Mouse (Mus musculus): ENCODE measurements at regions not wholly inside any gene's neighbourhood (a gene's known extent, or its start where the extent isn't known, plus 50 kb on each side); places are given as distances from the start of the nearest gene placed in this dataset.

DNA sequence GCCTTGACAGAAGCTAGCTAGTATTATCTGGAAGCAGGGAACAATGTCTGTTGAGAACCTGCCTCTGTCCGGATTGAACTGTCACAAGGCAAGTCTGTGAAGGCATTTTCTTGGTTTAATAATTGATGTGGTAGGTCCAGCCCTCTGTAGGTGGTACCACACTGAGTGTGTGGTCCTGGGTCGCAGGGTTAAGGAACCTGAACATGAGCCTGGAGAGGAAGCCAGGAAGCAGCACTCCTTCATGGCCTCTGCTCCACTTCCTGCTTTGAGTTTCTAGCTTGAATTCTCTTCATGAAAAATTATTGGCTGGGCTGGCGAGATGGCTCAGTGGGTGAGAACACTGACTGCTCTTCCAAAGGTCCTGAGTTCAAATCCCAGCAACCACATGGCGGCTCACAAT lies 104.0 kb upstream of the Adgrf1 start:
- no peak overlapping the region for H3K27ac ChIP-seq (ENCODE audit: insufficient read depth, low read length)

DNA sequence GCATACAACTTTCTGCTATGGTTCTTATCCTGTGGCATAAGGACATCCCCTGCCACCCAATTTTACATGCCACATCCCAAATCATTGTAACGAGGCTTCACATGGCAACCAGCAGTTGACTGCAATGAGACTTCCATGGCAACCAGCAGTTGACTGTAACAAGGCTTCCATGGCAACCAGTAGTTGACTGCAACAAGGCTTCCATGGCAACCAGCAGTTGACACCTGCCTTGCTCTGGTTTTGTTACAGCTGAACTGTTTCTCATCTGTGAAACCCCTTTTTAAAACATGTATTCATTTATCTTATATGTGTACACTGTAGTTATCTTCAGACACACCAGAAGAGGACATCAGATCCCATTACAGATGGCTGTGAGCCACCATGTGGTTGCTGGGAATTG lies 100.7 kb upstream of the Adgrf1 start:
- TF ChIP-seq CTCF (IDR thresholded peaks at IDR 0.05; ENCODE audit: extremely low read depth, insufficient read depth, low read length) (no peak), POLR2A (IDR thresholded peaks at IDR 0.05; ENCODE audit: extremely low read depth, insufficient read depth, low read length) (no peak)

More for the DNA sequence above, 104.0 kb upstream of the Adgrf1 start:
- no peaks in the 10 kb centered on the region for H3K4me1 ChIP-seq (ENCODE audit: control insufficient read depth, insufficient read depth, low read length)
- no peak for TF ChIP-seq CTCF (IDR thresholded peaks at IDR 0.05; ENCODE audit: extremely low read depth, insufficient read depth, low read length)
- TF ChIP-seq POLR2A (IDR thresholded peaks at IDR 0.05; ENCODE audit: extremely low read depth, insufficient read depth, low read length), result no peak
- H3K4me3 ChIP-seq (ENCODE audit: insufficient read depth, low read length), result no peak overlapping the region

DNA sequence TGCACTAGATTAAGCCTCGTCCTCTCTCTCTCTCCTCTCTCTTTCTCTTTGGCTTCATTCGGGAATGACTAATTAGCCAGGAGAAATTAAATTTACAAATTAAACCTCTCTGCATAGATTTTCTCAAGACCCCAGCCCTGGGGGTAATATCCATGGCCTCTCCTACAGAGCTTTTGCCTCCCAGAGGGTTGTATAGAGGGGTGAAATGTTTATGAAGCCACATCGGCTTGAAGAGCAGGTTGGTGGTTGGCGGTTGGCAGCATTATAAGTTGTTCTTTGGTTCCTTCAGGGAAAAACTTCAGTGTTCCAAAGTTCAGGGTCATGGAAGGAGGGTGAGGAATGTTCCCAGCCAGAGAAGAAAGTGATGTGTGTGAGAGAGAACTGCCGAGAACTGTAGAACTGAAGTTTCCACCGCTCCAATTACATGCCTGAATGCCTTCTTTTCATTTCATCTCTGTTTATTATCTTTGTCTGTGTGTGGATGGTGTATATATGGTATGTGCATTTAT lies 97.4 kb upstream of the Adgrf1 start:
- Histone ChIP-seq H3K4me3 (ENCODE audit: insufficient read depth, low read length) (no peak overlapping the region), H3K27ac (ENCODE audit: insufficient read depth, low read length) (no peak overlapping the region), H3K4me1 (ENCODE audit: control insufficient read depth, insufficient read depth, low read length) (no peaks in the 10 kb centered on the region)
- TF ChIP-seq CTCF (IDR thresholded peaks at IDR 0.05; ENCODE audit: extremely low read depth, insufficient read depth, low read length) (no peak), POLR2A (IDR thresholded peaks at IDR 0.05; ENCODE audit: extremely low read depth, insufficient read depth, low read length) (no peak)

More for the DNA sequence above, 100.7 kb upstream of the Adgrf1 start:
- Histone ChIP-seq H3K27ac (ENCODE audit: insufficient read depth, low read length) (no peak overlapping the region), H3K4me3 (ENCODE audit: insufficient read depth, low read length) (no peak overlapping the region), H3K4me1 (ENCODE audit: control insufficient read depth, insufficient read depth, low read length) (no peaks in the 10 kb centered on the region)

DNA sequence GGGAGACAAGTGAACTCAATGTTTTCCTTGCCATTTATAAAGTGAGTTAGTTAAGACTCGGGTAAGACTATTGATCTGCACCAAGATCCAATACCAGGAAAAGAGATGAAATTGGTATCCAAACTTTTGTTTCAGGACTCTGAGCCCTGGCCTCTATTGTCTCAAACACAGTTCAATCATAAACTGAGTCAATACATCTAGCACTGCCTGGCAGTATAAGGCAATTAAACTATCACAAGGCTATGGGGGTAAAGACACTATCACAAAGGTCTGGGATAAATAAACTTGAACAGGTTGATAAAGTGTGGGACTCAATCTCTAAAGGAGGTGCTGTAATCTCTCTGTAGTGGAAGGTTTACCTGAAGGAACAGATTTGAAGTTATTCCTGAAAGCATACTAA lies 95.3 kb upstream of the Adgrf1 start:
- H3K4me1 ChIP-seq (ENCODE audit: control insufficient read depth, insufficient read depth, low read length), result no peaks in the 10 kb centered on the region
- TF ChIP-seq CTCF (IDR thresholded peaks at IDR 0.05; ENCODE audit: extremely low read depth, insufficient read depth, low read length) (no peak), POLR2A (IDR thresholded peaks at IDR 0.05; ENCODE audit: extremely low read depth, insufficient read depth, low read length) (no peak)
- no peak overlapping the region for H3K4me3 ChIP-seq (ENCODE audit: insufficient read depth, low read length)
- no peak overlapping the region for H3K27ac ChIP-seq (ENCODE audit: insufficient read depth, low read length)

DNA sequence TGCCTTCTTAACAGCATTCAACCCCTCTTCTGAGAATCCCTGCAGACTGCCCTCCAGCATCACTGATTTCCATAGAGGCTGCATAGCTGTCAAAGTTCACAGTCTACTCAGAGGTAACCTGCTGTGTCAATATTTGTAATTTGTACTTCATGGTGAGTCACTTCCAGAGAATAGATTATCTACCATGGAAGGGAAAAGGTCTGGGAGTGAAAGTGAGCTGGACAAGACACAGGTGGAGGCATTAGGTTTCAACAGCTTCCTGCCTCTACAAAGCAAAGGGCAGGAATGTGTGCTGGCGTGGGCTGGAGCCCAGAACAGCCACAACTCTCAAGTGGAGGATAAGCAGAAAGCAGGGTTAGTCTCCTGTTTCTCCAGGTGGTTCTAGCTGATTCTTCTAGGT lies 92.9 kb upstream of the Adgrf1 start:
- H3K4me1 ChIP-seq (ENCODE audit: control insufficient read depth, insufficient read depth, low read length), result no peaks in the 10 kb centered on the region
- H3K4me3 ChIP-seq (ENCODE audit: insufficient read depth, low read length), result no peak overlapping the region
- no peak for TF ChIP-seq CTCF (IDR thresholded peaks at IDR 0.05; ENCODE audit: extremely low read depth, insufficient read depth, low read length)
- TF ChIP-seq POLR2A (IDR thresholded peaks at IDR 0.05; ENCODE audit: extremely low read depth, insufficient read depth, low read length), result no peak
- H3K27ac ChIP-seq (ENCODE audit: insufficient read depth, low read length), result no peak overlapping the region

DNA sequence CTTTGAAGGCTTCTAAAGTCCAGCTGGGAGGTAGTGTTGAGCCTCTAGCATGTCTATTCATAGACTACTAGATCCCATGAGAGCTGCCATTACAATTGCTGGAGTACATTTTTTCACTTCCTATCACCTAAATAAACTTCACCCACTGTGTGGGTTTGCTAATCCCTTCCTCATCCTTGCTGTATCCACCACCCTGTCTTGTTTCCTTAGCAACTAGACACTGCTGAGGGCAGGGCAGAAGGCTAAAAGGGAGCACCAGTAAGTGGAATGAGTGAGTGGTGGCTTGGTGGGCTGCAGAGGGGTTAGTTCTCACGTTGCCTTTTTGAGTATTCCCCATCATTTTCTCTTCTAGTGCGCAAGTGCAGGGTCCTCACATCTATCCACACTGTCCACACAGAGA lies 80.1 kb upstream of the Adgrf1 start:
- H3K4me3 ChIP-seq (ENCODE audit: insufficient read depth, low read length), result no peak overlapping the region
- no peaks in the 10 kb centered on the region for H3K4me1 ChIP-seq (ENCODE audit: control insufficient read depth, insufficient read depth, low read length)
- no peak overlapping the region for H3K27ac ChIP-seq (ENCODE audit: insufficient read depth, low read length)
- TF ChIP-seq POLR2A (IDR thresholded peaks at IDR 0.05; ENCODE audit: extremely low read depth, insufficient read depth, low read length) (no peak), CTCF (IDR thresholded peaks at IDR 0.05; ENCODE audit: extremely low read depth, insufficient read depth, low read length) (no peak)

DNA sequence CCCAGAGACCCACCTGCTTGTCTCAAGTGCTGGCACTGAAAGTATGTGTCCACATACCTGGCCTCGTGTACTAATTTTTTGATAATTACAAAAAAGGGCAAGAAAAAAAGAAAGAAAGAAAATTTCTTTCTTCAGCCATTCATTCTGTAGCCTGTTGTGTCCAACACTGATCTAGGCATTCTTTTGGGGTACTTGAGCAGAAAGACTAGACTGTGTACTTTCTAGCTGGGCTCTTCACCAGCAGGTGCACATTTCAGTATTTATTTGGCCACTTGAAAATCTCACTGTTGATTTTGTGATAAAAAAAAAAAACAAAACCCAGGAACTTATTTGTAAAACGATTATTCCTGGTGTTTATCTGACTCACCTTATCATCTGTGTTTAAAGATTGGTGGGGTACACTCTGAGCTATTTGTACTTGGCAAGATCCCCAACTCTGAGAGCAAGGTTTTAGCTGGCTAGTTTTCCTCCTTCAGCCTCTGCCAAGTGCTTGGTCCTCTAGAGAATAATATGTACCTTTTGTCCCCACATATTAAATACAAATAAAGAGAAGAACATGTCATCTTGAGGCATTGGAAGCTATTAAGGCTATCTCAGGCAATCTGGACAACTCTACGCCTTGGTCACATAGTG lies 79.2 kb upstream of the Adgrf1 start:
- TF ChIP-seq CTCF (IDR thresholded peaks at IDR 0.05; ENCODE audit: extremely low read depth, insufficient read depth, low read length), result no peak
- no peak for TF ChIP-seq POLR2A (IDR thresholded peaks at IDR 0.05; ENCODE audit: extremely low read depth, insufficient read depth, low read length)
- no peak overlapping the region for H3K4me3 ChIP-seq (ENCODE audit: insufficient read depth, low read length)
- no peak overlapping the region for H3K27ac ChIP-seq (ENCODE audit: insufficient read depth, low read length)
- no peaks in the 10 kb centered on the region for H3K4me1 ChIP-seq (ENCODE audit: control insufficient read depth, insufficient read depth, low read length)

DNA sequence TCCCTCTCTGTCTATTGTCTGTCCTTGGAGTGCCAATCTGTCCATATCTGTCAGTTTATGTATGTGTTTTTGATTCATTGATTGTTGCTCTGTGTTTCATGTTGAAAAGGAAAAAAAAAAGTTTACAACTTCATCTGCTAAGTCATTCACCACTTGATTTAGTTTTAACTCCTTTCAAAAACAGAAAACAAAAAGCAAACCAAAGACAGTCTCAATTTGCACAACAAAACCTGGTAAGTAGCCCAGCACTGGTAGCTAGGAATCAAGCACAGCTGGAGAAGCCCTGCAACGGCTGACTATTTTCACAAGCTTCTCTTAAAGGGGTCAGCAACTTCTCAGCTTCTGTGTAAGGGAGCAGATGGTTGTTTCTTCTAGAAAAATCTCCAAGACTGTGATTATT lies 72.9 kb upstream of the Adgrf1 start:
- TF ChIP-seq CTCF (IDR thresholded peaks at IDR 0.05; ENCODE audit: extremely low read depth, insufficient read depth, low read length) (no peak), POLR2A (IDR thresholded peaks at IDR 0.05; ENCODE audit: extremely low read depth, insufficient read depth, low read length) (no peak)
- Histone ChIP-seq H3K4me3 (ENCODE audit: insufficient read depth, low read length) (no peak overlapping the region), H3K27ac (ENCODE audit: insufficient read depth, low read length) (no peak overlapping the region), H3K4me1 (ENCODE audit: control insufficient read depth, insufficient read depth, low read length) (no peaks in the 10 kb centered on the region)

DNA sequence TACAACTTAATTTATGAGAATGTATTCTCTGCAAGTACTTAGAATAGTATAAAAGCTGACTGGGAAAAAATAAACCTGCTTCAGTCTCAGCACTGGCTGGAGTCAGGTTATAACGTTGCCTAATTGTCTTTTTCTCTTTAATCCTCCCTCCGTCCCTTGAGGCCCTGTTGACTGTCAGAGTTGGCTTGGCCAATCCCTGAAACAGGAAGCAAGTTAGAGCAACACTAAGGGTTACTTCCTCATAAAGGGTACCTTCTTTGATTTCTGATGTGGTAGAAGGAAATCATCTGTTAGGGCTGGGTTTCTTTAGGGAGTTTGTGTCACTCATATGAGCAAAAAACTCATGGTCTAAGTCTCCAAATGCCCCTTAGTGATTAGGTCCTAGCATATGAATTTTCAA lies 69.3 kb upstream of the Adgrf1 start:
- Histone ChIP-seq H3K4me1 (ENCODE audit: control insufficient read depth, insufficient read depth, low read length) (no peaks in the 10 kb centered on the region), H3K27ac (ENCODE audit: insufficient read depth, low read length) (no peak overlapping the region), H3K4me3 (ENCODE audit: insufficient read depth, low read length) (no peak overlapping the region)
- no peak for TF ChIP-seq CTCF (IDR thresholded peaks at IDR 0.05; ENCODE audit: extremely low read depth, insufficient read depth, low read length)
- no peak for TF ChIP-seq POLR2A (IDR thresholded peaks at IDR 0.05; ENCODE audit: extremely low read depth, insufficient read depth, low read length)

DNA sequence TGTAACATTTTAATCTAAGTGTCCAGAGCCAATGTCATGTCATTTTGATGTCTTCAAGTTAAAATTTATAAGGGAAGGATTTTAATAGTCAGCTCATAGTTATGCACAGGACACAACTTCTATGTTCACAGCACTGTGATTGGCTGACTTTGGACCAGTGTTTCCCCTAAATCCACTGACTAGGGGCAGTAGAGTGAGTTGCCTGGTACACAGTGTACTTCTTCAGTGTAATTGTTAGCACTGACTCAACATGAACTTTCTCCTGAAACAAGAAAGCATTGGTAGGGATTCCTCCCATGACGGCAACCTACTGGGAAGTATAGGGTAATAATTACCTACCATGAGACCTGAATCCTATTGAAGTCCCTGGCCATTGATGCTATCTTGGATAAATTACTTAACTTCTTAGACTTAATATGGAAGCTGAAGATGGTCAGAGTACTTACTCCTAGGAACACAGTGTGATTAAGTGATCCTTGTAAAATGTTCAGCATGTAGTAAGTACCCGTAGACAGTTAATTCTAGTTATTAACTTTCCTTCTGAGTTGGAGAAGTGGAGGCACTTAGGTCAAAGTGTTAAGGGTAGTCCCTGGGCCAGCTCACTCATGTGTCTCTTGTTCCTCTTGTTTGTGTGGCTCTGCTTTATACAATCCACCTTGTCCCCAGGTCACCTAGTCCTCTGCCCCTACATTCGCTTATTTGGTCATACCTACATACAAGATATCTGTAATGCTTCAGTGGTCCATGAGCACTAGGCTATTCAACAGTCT lies 63.2 kb upstream of the Adgrf1 start:
- H3K4me1 ChIP-seq (ENCODE audit: control insufficient read depth, insufficient read depth, low read length), result no peaks in the 10 kb centered on the region
- H3K27ac ChIP-seq (ENCODE audit: insufficient read depth, low read length), result no peak overlapping the region
- TF ChIP-seq POLR2A (IDR thresholded peaks at IDR 0.05; ENCODE audit: extremely low read depth, insufficient read depth, low read length) (no peak), CTCF (IDR thresholded peaks at IDR 0.05; ENCODE audit: extremely low read depth, insufficient read depth, low read length) (no peak)
- no peak overlapping the region for H3K4me3 ChIP-seq (ENCODE audit: insufficient read depth, low read length)

Measured in cortical plate, adult 2 months (tissue).